Mouse (Mus musculus) ZHBTc4 (cell line): ENCODE results near the gene Tpm1.

Source experiments
- DNase-seq: peaks from one replicate; pipeline ENCODE4 v3.0.0-alpha.2; 2011; ENCODE audit warnings: low read depth, low spot score

The Tpm1 gene

GRCm38 (mm10) chr9:67049086-67049824, at the start of gene Tpm1:
TSS of gene Tpm1 (minus strand) at chr9:67049406.
- peak; percentile 59 for DNase-seq

GRCm38 (mm10) chr9:67094371-67094770, 45.2 kb upstream of the Tpm1 start:
- peak; percentile 50 for DNase-seq

GRCm38 (mm10) chr9:67092210-67092609, 43.0 kb upstream of the Tpm1 start:
- DNase-seq = no peak

GRCm38 (mm10) chr9:67091598-67091997, 42.4 kb upstream of the Tpm1 start:
- DNase-seq = no peak

GRCm38 (mm10) chr9:67091151-67091550, 41.9 kb upstream of the Tpm1 start:
- DNase-seq = no peak

- no peak for DNase-seq
Observed at GRCm38 (mm10) chr9:67090633-67091045, 41.4 kb upstream of the Tpm1 start.

- no peak for DNase-seq
Observed at GRCm38 (mm10) chr9:67089167-67089566, 40.0 kb upstream of the Tpm1 start.

- peak; percentile 43 for DNase-seq
Observed at GRCm38 (mm10) chr9:67083801-67084200, 34.6 kb upstream of the Tpm1 start.

- no peak for DNase-seq
Observed at GRCm38 (mm10) chr9:67081688-67082087, 32.5 kb upstream of the Tpm1 start.

GRCm38 (mm10) chr9:67077658-67078319, 28.6 kb upstream of the Tpm1 start:
- DNase-seq = peak; percentile 29

- no peak for DNase-seq
Observed at GRCm38 (mm10) chr9:67077266-67077657, 28.1 kb upstream of the Tpm1 start.

GRCm38 (mm10) chr9:67072182-67072581, 23.0 kb upstream of the Tpm1 start:
- no peak for DNase-seq

GRCm38 (mm10) chr9:67071596-67071995, 22.4 kb upstream of the Tpm1 start:
- DNase-seq = no peak

- DNase-seq = peak; percentile 31
Observed at GRCm38 (mm10) chr9:67071103-67071502, 21.9 kb upstream of the Tpm1 start.

- DNase-seq = no peak
Observed at GRCm38 (mm10) chr9:67066616-67067015, 17.4 kb upstream of the Tpm1 start.

- no peak for DNase-seq
Observed at GRCm38 (mm10) chr9:67059714-67060113, 10.5 kb upstream of the Tpm1 start.

GRCm38 (mm10) chr9:67058366-67058765, 9.2 kb upstream of the Tpm1 start:
- no peak for DNase-seq

- no peak for DNase-seq
Observed at GRCm38 (mm10) chr9:67050736-67051337, 1.6 kb upstream of the Tpm1 start.

GRCm38 (mm10) chr9:67049836-67050235, 630 bp upstream of the Tpm1 start:
- DNase-seq = no peak

- DNase-seq = peak; percentile 32
Observed at GRCm38 (mm10) chr9:67048483-67049085, 622 bp downstream of the Tpm1 start.

GRCm38 (mm10) chr9:67047606-67048482, 1.4 kb downstream of the Tpm1 start:
- DNase-seq = peak; percentile 31
